Mouse (Mus musculus): ENCODE results near the gene Ocm.
"Not testable (repeated sequence)": the region's sequence is repeated elsewhere in the genome, so short reads cannot be mapped to it uniquely, and the experiment has no call there.

The Ocm gene

GRCm38 (mm10) chr5:144026620-144027263 lies at the start of gene Ocm:
Gene Ocm (minus strand): TSS chr5:144026670.
- no peak for DNase-seq (ENCODE audit: low spot score)

GRCm38 (mm10) chr5:144071249-144071648 lies 44.8 kb upstream of the Ocm start:
- no peak for DNase-seq (ENCODE audit: low spot score)

DNA sequence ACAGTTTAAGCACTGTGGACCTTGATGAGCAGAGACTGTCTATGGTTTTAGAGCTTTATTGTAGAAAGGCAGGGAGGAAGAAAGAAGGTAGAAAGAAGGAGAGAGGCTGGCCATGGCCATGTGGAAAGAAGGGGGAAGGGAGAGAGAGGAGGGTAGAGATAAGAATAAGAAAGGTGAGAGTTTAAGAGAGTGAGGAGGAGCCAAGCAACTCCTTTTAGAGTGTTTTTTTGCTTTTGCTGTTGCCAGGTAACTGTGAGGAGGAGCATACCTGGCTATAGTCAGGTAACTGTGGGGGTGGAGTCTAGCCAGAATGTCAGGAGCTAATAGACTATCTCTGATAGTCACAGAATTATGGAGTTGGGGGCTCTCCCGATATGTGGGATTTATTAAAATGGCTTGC lies 43.6 kb upstream of the Ocm start:
- DNase-seq (ENCODE audit: low spot score): no peak

- DNase-seq (ENCODE audit: low spot score): no peak
Observed at GRCm38 (mm10) chr5:144066036-144066435, 39.6 kb upstream of the Ocm start.

- no peak for DNase-seq (ENCODE audit: low spot score)
Observed at GRCm38 (mm10) chr5:144064093-144064492, 37.6 kb upstream of the Ocm start.

DNA sequence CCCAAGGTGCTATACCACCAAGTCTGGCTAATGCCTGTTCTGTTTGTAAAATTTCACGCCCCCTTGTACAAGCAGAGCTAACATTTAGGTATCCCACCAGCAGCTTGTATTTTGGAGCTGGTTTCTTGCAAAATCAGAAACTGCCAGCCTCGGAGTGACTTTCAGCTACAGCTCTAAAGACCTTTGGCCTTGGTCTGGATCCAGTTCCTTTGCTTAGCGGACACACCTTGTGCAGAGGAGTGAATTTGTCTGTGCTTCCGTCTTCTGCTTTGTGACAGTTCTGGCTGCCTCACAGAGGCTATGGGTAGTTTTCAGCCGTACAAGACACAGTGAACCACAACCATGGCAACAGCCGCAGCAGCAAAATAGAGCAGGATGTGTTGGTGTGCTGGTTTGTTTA lies 27.9 kb upstream of the Ocm start:
- DNase-seq (ENCODE audit: low spot score): no peak

DNA sequence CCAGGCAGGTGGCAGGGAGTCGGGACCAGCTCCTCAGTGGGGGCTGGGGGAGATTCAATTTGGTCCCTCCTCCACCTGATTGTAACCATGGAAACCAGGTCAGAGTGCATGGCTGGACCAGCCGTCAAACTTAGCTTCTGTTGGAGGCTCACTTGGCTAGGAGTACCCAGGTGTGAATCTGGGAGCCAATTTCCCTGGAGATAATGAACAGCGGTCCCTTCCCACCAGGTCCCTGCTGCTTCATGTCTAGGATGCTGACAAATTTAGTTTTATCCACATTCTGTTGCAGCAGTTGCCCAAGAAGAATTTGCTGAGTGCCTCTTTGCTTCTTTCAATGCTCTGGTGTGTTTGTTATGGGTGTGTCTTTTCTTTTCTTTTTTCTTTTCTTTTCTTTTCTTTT lies 27.0 kb upstream of the Ocm start:
- DNase-seq (ENCODE audit: low spot score): no peak

GRCm38 (mm10) chr5:144051268-144051667 lies 24.8 kb upstream of the Ocm start:
- no peak for DNase-seq (ENCODE audit: low spot score)

GRCm38 (mm10) chr5:144049881-144050280 lies 23.4 kb upstream of the Ocm start:
- DNase-seq (ENCODE audit: low spot score): no peak

- DNase-seq (ENCODE audit: low spot score): no peak
Observed at GRCm38 (mm10) chr5:144047324-144047723, 20.9 kb upstream of the Ocm start.

GRCm38 (mm10) chr5:144043166-144043565 lies 16.7 kb upstream of the Ocm start:
- DNase-seq (ENCODE audit: low spot score): no peak

DNA sequence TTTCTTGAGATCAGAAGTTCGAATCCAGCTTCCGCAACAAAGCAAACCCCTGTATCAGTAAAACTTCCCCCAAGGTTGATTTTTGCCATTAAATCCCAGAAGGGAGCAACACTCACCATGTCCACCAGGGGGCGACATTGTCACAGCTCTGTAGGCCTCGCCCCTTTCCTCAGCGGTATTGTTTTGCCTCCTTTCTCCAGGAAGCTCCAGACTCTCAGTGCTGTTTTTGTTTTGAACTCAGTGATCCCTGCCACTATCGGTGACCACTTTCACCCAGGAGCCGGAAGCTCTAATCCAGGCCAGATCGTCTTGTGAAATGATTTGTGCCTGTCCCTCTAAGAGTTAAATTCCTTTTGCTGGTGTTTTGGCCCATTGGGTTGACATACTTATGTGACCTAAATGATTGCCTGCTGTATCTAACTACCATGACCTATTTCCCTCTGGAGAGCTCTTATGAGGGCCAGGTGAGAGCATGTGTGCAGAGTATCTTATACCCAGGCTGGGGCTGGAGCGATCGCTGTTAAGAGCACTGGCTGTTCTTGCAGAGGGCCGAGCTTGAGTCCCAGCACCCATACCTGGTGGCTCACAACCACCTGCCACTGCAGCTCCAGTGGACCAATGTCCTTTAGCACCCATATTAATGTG lies 14.4 kb upstream of the Ocm start:
- DNase-seq (ENCODE audit: low spot score): peak; percentile 45

- DNase-seq (ENCODE audit: low spot score): no peak
Observed at GRCm38 (mm10) chr5:144039886-144040285, 13.4 kb upstream of the Ocm start.

DNA sequence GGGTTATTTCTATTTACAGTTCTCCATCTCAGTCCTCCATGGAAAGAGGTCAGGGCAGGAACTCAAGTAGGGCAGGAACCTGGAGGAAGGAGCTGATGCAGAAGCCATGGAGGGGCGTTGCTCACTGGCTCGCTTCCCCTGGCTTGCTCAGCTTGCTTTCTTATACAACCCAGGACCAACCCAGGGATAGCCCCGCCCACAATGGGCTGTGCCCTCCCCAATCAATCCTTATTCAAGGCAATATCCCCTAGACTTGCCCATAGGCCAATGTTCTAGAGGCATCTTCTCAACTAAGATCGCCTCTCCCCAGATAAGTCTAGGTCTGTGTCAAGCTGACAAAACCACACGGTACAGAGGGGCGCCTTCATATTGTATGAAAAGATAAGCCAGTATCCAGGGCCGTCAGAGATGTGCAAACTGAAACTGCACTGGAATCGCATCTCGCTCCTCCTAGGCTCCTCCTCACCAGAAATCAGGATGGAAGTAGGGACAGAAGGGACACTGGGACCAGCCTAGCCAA lies 12.7 kb upstream of the Ocm start:
- no peak for DNase-seq (ENCODE audit: low spot score)

GRCm38 (mm10) chr5:144036952-144037351 lies 10.5 kb upstream of the Ocm start:
- no peak for DNase-seq (ENCODE audit: low spot score)

- DNase-seq (ENCODE audit: low spot score): no peak
Observed at GRCm38 (mm10) chr5:144034567-144034966, 8.1 kb upstream of the Ocm start.

DNA sequence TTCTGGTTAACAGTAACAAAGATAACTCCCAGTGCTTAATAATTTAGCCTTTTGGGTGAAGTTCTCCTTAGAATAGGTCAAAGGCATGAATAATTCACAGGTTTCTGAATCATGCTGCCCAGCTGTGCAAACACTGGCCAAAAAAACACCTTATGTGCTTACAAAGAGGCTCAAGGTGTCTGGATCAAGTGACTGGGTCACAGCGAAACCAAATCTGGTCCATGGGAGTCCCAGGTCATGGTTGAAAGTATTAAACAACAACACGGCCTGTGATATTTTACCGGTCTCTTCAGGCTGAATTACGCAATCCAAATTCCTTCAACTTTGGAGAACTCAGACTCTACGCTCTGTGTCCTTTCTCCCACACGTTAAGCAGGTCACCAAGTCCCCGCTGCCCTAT lies 6.0 kb upstream of the Ocm start:
- DNase-seq (ENCODE audit: low spot score): no peak

DNA sequence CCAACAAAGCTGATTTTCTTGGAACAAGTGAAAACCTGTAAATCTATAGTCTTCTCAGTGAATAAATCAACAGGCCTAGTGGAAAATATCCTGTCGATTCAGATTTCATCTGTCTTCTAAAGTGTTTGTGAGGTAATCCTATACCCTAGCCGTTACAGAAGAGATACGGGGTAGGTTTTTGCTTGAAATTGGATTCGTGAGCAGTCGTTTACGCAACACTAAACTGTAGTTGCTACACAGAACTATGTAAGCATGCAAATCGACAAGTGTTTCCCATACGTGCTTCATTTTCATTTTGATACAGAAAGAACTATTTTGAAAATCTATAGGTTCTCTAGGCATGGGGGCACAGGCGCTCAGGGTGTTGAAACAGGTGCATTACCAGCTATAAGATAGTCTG lies 10.6 kb downstream of the Ocm start:
- DNase-seq (ENCODE audit: low spot score): no peak

DNA sequence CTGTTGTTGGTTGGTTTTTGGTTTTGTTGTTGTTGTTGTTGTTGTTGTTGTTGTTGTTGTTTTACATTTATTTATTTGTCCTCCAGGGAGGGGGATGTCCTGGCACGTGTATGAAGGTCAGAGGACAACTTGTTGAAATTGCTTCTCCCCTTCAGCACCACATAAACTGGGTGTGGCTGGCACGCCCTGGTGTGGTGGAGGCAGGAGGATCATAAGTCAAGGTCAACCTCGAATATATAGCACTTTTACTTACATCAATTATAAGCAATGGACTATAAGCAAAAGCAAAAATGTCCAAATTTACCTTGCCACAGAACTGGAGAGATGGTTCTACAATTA lies 11.2 kb downstream of the Ocm start:
- no peak for DNase-seq (ENCODE audit: low spot score)

GRCm38 (mm10) chr5:144014551-144015311 lies 11.7 kb downstream of the Ocm start, which contains the start of gene Ccz1:
Gene Ccz1 (minus strand): TSS chr5:144014877.
- peak; percentile 33 for DNase-seq (ENCODE audit: low spot score)

- DNase-seq (ENCODE audit: low spot score): not testable (repeated sequence)
Observed at GRCm38 (mm10) chr5:144013366-144014134, 12.9 kb downstream of the Ocm start.

GRCm38 (mm10) chr5:144002461-144003192 lies 23.8 kb downstream of the Ocm start:
- DNase-seq (ENCODE audit: low spot score): no peak

All from ovary, postnatal 10 days (tissue).